Mouse (Mus musculus): ENCODE results near the gene Zfp69.

GRCm38 (mm10) chr4:120886131-120886530 is 65.4 kb downstream of the Zfp69 start:
- TF ChIP-seq CTCF (IDR thresholded peaks at IDR 0.05; ENCODE audit: low read depth, low read length) = no peak
- TF ChIP-seq GATA1 (IDR thresholded peaks at IDR 0.05; ENCODE audit: borderline replicate concordance, low read length) = no peak
- no peak for TF ChIP-seq POLR2AphosphoS5 (IDR thresholded peaks at IDR 0.05; ENCODE audit: insufficient replicate concordance, low read depth, low read length)
- TF ChIP-seq TAL1 (conservative IDR thresholded peaks at IDR 0.05; ENCODE audit: low read depth, low read length) = no peak
